Mouse (Mus musculus): ENCODE measurements around the gene Ccdc9b.

DNA sequence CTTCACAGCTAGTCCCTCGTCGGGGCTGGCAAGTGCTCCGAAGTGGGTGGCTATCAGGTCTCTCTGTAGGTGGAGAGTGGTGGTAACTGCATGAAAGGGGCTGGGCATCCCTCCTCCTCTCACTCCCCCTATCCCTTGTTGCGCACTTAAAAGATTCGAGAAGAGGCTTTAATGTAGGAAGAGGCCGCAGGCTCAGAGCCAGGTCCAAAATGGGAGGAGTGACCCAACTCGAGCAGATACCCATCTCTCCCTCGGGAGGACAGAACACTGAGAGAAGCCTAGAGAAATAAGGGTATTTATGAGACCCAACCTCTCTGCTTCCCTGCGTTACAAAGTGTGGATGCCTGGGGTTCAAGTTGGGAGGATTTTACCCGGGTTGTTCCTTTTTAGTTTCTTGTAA lies 16.6 kb upstream of the Ccdc9b start:
- TF ChIP-seq POLR2A (IDR thresholded peaks at IDR 0.05; ENCODE audit: extremely low read depth, insufficient read depth, low read length) (no peak), CTCF (IDR thresholded peaks at IDR 0.05; ENCODE audit: extremely low read depth, insufficient read depth, low read length) (no peak)

Measured in cortical plate, adult 2 months (tissue).